Mouse (Mus musculus) myocyte (in vitro differentiated cells): ENCODE results near the gene Frs2.

ENCODE experiments used
- E2F4 ChIP-seq: IDR thresholded peaks from one replicate; pipeline ENCODE4 v1.6.1; 2011; ENCODE audit warnings: mild to moderate bottlenecking, control low read depth, moderate library complexity; ENCODE audit not compliant: insufficient read depth
- MAX ChIP-seq: IDR thresholded peaks from one replicate; pipeline ENCODE4 v1.6.1; 2011; ENCODE audit warnings: low read depth, mild to moderate bottlenecking, control low read depth
- MYOD1 ChIP-seq, 3 experiments: IDR thresholded peaks; one replicate each; pipeline ENCODE4 v1.6.1; 2011; ENCODE audit warnings: control low read depth in 2 of 3, low read depth in 2 of 3, mild to moderate bottlenecking in 2 of 3, moderate library complexity in 1 of 3; ENCODE audit not compliant: insufficient read length in 2 of 3, control insufficient read depth in 1 of 3
- MYOG ChIP-seq, 3 experiments: IDR thresholded peaks; one replicate each; pipeline ENCODE4 v1.6.1; 2011; ENCODE audit warnings: control low read depth in 2 of 3, low read depth in 2 of 3, mild to moderate bottlenecking in 2 of 3; ENCODE audit not compliant: insufficient read length in 2 of 3, control insufficient read depth in 1 of 3, insufficient read depth in 1 of 3
- POLR2A ChIP-seq: IDR thresholded peaks from one replicate; pipeline ENCODE4 v1.6.1; 2011; ENCODE audit warnings: low read depth, mild to moderate bottlenecking, control low read depth, moderate library complexity; ENCODE audit not compliant: insufficient read length
- POLR2AphosphoS2 ChIP-seq: IDR thresholded peaks from one replicate; pipeline ENCODE4 v1.6.1; 2011; ENCODE audit warnings: low read depth, control low read depth; ENCODE audit not compliant: insufficient read length
- REST ChIP-seq: IDR thresholded peaks from one replicate; pipeline ENCODE4 v1.6.1; 2011; ENCODE audit warnings: mild to moderate bottlenecking, control low read depth, moderate library complexity; ENCODE audit not compliant: insufficient read depth, insufficient read length
- TCF12 ChIP-seq: IDR thresholded peaks from one replicate; pipeline ENCODE4 v1.6.1; 2011; ENCODE audit warnings: mild to moderate bottlenecking, control low read depth; ENCODE audit not compliant: poor library complexity, insufficient read depth, severe bottlenecking
- USF1 ChIP-seq: IDR thresholded peaks from one replicate; pipeline ENCODE4 v1.6.1; 2011; ENCODE audit warnings: low read depth, mild to moderate bottlenecking, control low read depth, moderate library complexity

DNA sequence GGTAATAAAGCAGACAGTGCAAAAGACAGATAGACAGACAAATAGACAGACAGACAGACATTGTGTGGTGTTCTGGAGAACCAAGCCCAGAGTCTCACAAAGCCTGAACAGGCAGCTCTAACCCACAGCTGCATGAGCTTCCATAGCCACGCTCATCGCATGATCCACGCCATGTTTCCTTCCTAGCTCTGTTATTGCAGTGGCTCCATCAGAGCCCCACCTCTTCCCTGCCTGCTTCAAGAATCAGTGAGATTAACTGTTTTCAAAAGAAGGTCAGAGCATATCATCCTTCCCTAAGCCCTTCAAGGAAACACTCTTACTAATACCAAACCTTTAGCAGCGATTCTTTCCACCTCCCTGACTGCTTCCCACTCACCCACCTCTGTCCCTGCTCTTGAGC is 43.3 kb downstream of the Frs2 start:
- TF ChIP-seq MYOG (IDR thresholded peaks at IDR 0.05; ENCODE audit: control insufficient read depth in 1 of 3, insufficient read depth in 1 of 3, insufficient read length in 2 of 3, low read depth in 2 of 3) = no peak
- no peak for TF ChIP-seq POLR2A
- TF ChIP-seq USF1 = no peak
- no peak for TF ChIP-seq MAX
- no peak for TF ChIP-seq TCF12
- TF ChIP-seq MYOD1 (IDR thresholded peaks at IDR 0.05; ENCODE audit: control insufficient read depth in 1 of 3, insufficient read length in 2 of 3, low read depth in 2 of 3) = no peak
- no peak for TF ChIP-seq REST
- no peak for TF ChIP-seq E2F4
- TF ChIP-seq POLR2AphosphoS2 = no peak
